Mouse (Mus musculus) megakaryocyte, embryonic 14.5 days (primary cell): ENCODE measurements at regions not wholly inside any gene's neighbourhood (a gene's known extent, or its start where the extent isn't known, plus 50 kb on each side); places are given as distances from the start of the nearest gene placed in this dataset.

Source experiments
- FLI1 ChIP-seq: IDR thresholded peaks from 2 replicates; pipeline ENCODE4 v1.6.1; 2012; ENCODE audit warnings: low read length, inconsistent platforms, mixed read lengths
- GATA1 ChIP-seq: IDR thresholded peaks from 3 replicates; pipeline ENCODE4 v1.6.1; 2012; ENCODE audit warnings: mixed read lengths, low read length, inconsistent platforms, borderline replicate concordance

GRCm38 (mm10) chr16:50081511-50081910 lies 281.2 kb downstream of the Cd47 start:
- TF ChIP-seq GATA1 = no peak
- TF ChIP-seq FLI1 = no peak
